Mouse (Mus musculus) liver, embryonic 15.5 days (tissue): ENCODE measurements around the gene Tedc2. TPM values are rescaled to one million over a fixed set of nuclear protein-coding genes. Genes with fewer than 3 reads are reported as not detected.

Experiments
- ATAC-seq: fragments of 200-750 bp; cut with Nextera tagmentation; 2 replicates; pipeline ENCODE4 v1.8.0; 2017; ENCODE audit warnings: moderate number of reproducible peaks, mild to moderate bottlenecking, moderate library complexity; ENCODE audit not compliant: insufficient read depth
- H3K27ac ChIP-seq: fragments of 300-500 bp; sonication (generic); replicated peaks from 2 replicates; pipeline ENCODE4 v1.5.1; 2015; ENCODE audit warnings: mild to moderate bottlenecking, inconsistent platforms
- H3K27me3 ChIP-seq: fragments of 300-500 bp; sonication (generic); 2 replicates; pipeline ENCODE4 v1.6.1; 2015; ENCODE audit warnings: mild to moderate bottlenecking, inconsistent platforms
- H3K36me3 ChIP-seq: fragments of 300-500 bp; sonication (generic); replicated peaks from 2 replicates; pipeline ENCODE4 v1.6.1; 2015; ENCODE audit warnings: moderate library complexity, mild to moderate bottlenecking, inconsistent platforms
- H3K4me1 ChIP-seq: fragments of 300-500 bp; sonication (generic); replicated peaks from 2 replicates; pipeline ENCODE4 v1.6.1; 2015; ENCODE audit warnings: inconsistent platforms
- H3K4me2 ChIP-seq: fragments of 300-500 bp; sonication (generic); 2 replicates; pipeline ENCODE4 v1.6.1; 2015; ENCODE audit warnings: moderate library complexity, mild to moderate bottlenecking, inconsistent platforms
- H3K4me3 ChIP-seq: fragments of 300-500 bp; sonication (generic); replicated peaks from 2 replicates; pipeline ENCODE4 v1.5.1; 2015; ENCODE audit warnings: mild to moderate bottlenecking, inconsistent platforms
- H3K9ac ChIP-seq: fragments of 300-500 bp; sonication (generic); 2 replicates; pipeline ENCODE4 v1.6.1; 2015; ENCODE audit warnings: moderate library complexity, mild to moderate bottlenecking, inconsistent platforms
- H3K9me3 ChIP-seq: fragments of 300-500 bp; sonication (generic); replicated peaks from 2 replicates; pipeline ENCODE4 v1.6.1; 2016; ENCODE audit warnings: inconsistent platforms
- WGBS: fragments of 180-500 bp; shearing (Covaris S2); methylation state at CpG from one replicate; pipeline ENCODE4 v1.1.7; 2015; ENCODE audit warnings: mixed read lengths; ENCODE audit not compliant: insufficient replicate concordance; 5-methylcytosine and 5-hydroxymethylcytosine counted together
- polyA plus RNA-seq: library from polyadenylated mRNA; unstranded; fragments of >200 nt; fragmentation: Nextera tagmentation; extraction: Ambion mirVana; gene quantifications from 2 replicates; pipeline ENCODE4 v1.2.1, GENCODE M21; 2015

Gene Tedc2
- polyA plus RNA-seq, 1 experiment from 2014 or later = 8.2 TPM

DNA sequence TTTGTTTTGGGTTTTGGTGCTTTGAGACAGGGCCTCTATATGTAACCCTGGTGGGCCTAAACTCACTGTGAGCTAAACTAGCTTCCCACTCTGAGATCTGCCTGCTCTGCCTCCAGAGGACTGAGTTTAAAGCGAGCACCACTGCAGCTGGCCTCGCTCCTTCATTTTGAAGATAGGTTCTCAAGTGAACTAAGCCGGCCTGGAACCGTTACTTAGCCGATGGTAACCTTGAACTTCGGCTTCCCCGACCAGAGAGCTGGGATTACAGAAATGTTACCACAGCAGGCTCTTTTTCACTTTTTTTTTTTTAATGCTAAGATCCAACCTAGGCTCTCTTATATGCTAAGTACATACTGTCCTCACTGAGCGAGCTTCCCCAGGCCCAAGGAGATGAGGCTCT, 27.4 kb downstream of the Tedc2 start:
- WGBS = 83% methylated on average over 8 of the region's 8 CpGs
- H3K4me3 ChIP-seq = no peak overlapping the region
- peaks cover 33% of the 10 kb centered on the region for H3K36me3 ChIP-seq
- H3K9ac ChIP-seq = peak overlapping the region; percentile 22; the same call in 1 of the 2 replicates
- H3K27ac ChIP-seq = peak overlapping the region; percentile 71
- H3K9me3 ChIP-seq = no peaks in the 10 kb centered on the region
- H3K4me1 ChIP-seq = peaks cover 79% of the 10 kb centered on the region
- no peaks in the 10 kb centered on the region for H3K27me3 ChIP-seq
- ATAC-seq = no peak
- H3K4me2 ChIP-seq = peak overlapping the region; percentile 42

GRCm38 (mm10) chr17:24192848-24193247, 27.8 kb downstream of the Tedc2 start:
- WGBS = 60% methylated on average over 8 of the region's 8 CpGs
- no peak for ATAC-seq
- Histone ChIP-seq H3K27me3 (no peaks in the 10 kb centered on the region), H3K9me3 (no peaks in the 10 kb centered on the region), H3K27ac (peak overlapping the region; percentile 71), H3K4me3 (no peak overlapping the region), H3K36me3 (peaks cover 37% of the 10 kb centered on the region), H3K9ac (no peak overlapping the region), H3K4me1 (peaks cover 75% of the 10 kb centered on the region), H3K4me2 (no peak overlapping the region)

- Histone ChIP-seq H3K9ac (no peak overlapping the region), H3K4me2 (no peak overlapping the region), H3K4me1 (peaks cover 61% of the 10 kb centered on the region), H3K36me3 (peaks cover 44% of the 10 kb centered on the region), H3K27me3 (no peaks in the 10 kb centered on the region), H3K27ac (no peak overlapping the region), H3K9me3 (no peaks in the 10 kb centered on the region), H3K4me3 (no peak overlapping the region)
- 63% methylated on average over 4 of the region's 4 CpGs for WGBS
- ATAC-seq = no peak
Observed at GRCm38 (mm10) chr17:24191481-24191880, 29.2 kb downstream of the Tedc2 start.

GRCm38 (mm10) chr17:24190934-24191333, 29.7 kb downstream of the Tedc2 start:
- Histone ChIP-seq H3K4me3 (no peak overlapping the region), H3K36me3 (peaks cover 46% of the 10 kb centered on the region), H3K4me1 (peaks cover 55% of the 10 kb centered on the region), H3K9me3 (no peaks in the 10 kb centered on the region), H3K4me2 (no peak overlapping the region), H3K27ac (no peak overlapping the region; the same call in 1 of the 2 replicates), H3K27me3 (no peaks in the 10 kb centered on the region), H3K9ac (no peak overlapping the region)
- 66% methylated on average over 2 of the region's 2 CpGs for WGBS
- no peak for ATAC-seq

GRCm38 (mm10) chr17:24174259-24174658, 46.4 kb downstream of the Tedc2 start:
- H3K4me1 ChIP-seq = peaks cover 35% of the 10 kb centered on the region
- WGBS = 77% methylated on average over 3 of the region's 3 CpGs
- no peak overlapping the region for H3K9ac ChIP-seq
- no peaks in the 10 kb centered on the region for H3K27me3 ChIP-seq
- peaks cover 6% of the 10 kb centered on the region for H3K36me3 ChIP-seq
- H3K27ac ChIP-seq = peak overlapping the region; percentile 22; the same call in 1 of the 2 replicates
- H3K4me2 ChIP-seq = no peak overlapping the region
- no peak for ATAC-seq
- no peak overlapping the region for H3K4me3 ChIP-seq
- H3K9me3 ChIP-seq = no peaks in the 10 kb centered on the region

DNA sequence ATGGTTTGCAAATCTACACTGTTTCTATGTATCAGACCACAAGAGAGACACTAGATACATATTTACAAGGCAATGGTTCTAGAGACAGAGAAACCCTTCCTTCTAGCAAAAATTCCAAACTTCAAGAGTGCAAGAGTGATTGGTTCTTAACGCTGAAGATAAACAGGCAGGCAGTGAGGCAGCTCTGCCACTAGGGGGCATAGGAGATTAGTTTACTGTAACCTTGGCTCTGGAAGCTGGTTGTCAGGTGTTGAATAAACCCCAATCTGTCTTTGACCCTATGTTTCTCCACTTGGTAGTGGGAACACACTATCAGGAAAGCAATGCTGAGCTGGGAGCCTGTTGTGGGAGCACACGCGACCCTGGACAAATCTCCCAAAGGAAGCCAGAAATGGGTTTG, 47.2 kb downstream of the Tedc2 start:
- Histone ChIP-seq H3K4me3 (no peak overlapping the region), H3K27me3 (no peaks in the 10 kb centered on the region), H3K9me3 (no peaks in the 10 kb centered on the region), H3K4me1 (peaks cover 38% of the 10 kb centered on the region), H3K27ac (peak overlapping the region; percentile 22; the same call in 1 of the 2 replicates), H3K36me3 (0 out of 2 replicates have a peak, but pooled peaks cover 1% of the 10 kb centered on the region), H3K9ac (no peak overlapping the region), H3K4me2 (no peak overlapping the region)
- ATAC-seq = no peak
- WGBS = 2% methylated on average over 3 of the region's 3 CpGs

DNA sequence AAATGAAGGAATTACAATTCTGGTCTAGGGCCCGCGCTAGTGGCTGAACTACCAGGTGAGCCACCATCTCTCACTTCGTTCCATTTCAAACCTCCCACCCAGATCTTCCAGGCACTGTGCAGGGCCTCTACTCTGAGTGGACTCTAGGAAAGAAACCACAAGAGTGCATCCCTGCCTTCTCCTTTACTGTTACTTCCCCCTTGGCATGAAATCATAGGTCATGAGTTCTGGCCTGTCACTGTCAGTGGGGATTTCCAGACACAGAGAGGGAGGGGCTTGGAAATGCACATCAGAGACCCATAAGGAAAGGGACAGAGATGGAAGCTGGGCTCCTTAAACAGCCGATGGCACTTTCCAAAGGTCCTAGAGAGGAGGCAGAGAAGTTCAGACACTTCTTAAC, 48.9 kb downstream of the Tedc2 start:
- Histone ChIP-seq H3K27me3 (no peaks in the 10 kb centered on the region), H3K9ac (no peak overlapping the region), H3K27ac (0 out of 2 replicates have a peak overlapping the region, but pooled peaks have one; percentile 98), H3K9me3 (no peaks in the 10 kb centered on the region), H3K4me2 (no peak overlapping the region), H3K36me3 (peaks cover 13% of the 10 kb centered on the region), H3K4me3 (no peak overlapping the region), H3K4me1 (peaks cover 54% of the 10 kb centered on the region)
- 70% methylated on average over 4 of the region's 4 CpGs for WGBS
- ATAC-seq = no peak

DNA sequence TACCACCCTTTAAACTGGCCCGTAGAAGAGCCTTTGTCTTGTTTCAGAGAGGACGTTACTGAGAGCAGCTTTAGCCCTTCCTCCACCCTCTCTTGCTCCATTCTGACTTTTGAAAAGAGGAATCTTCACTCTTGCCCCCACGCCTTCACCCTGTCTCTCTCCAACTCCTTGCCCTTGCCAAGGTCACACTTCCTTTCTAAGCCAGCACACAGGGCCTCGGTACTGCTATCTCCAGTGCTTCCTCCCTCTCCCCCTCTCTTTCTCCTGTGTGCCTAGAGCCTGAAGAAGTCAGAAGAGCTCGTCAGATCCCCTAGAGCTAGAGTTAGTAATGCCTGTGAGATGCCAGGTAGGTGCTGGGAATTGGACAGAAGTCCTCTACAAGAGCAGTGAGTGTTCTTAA, 49.9 kb downstream of the Tedc2 start:
- peaks cover 19% of the 10 kb centered on the region for H3K36me3 ChIP-seq
- no peak for ATAC-seq
- WGBS = 51% methylated on average over 5 of the region's 5 CpGs
- H3K27me3 ChIP-seq = no peaks in the 10 kb centered on the region
- no peak overlapping the region for H3K9ac ChIP-seq
- no peaks in the 10 kb centered on the region for H3K9me3 ChIP-seq
- peak overlapping the region; percentile 90 for H3K4me2 ChIP-seq
- peak overlapping the region; percentile 98 for H3K27ac ChIP-seq
- H3K4me3 ChIP-seq = peak overlapping the region; percentile 93
- H3K4me1 ChIP-seq = peaks cover 59% of the 10 kb centered on the region

DNA sequence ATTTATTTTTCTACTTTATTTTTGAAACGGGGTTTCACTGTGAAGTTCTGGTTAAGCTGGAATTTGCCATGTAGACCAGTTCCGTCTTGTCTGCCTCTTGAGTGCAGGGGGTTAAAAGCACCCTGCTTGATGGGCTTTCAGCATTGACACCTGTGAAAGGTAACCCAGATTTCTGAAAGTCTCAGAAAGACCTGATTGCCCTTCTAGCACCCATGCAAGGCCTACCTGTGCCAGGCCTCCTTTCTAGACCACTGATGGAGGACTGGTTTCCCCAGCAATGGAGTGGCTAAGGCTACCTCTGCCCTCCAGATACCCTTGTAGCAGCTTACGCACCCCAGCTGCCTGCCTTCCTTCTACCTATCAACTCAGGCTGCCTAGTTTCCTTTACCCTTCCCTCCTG, 50.5 kb downstream of the Tedc2 start:
- ATAC-seq = no peak
- H3K27ac ChIP-seq = peak overlapping the region; percentile 98

GRCm38 (mm10) chr17:24169317-24170065, 51.2 kb downstream of the Tedc2 start, which contains the start of gene Atp6v0c:
Atp6v0c (minus strand) TSS chr17:24169702.
- peak within 1 kb of the TSS; percentile 90 for H3K4me2 ChIP-seq
- peak within 1 kb of the TSS; percentile 98 for H3K27ac ChIP-seq
- H3K4me1 ChIP-seq = peaks cover 69% of the 10 kb centered on the region
- ATAC-seq = peak; percentile 81
- H3K9ac ChIP-seq = peak within 1 kb of the TSS; percentile 91
- peak within 1 kb of the TSS; percentile 93 for H3K4me3 ChIP-seq
- WGBS = under 1% methylated on average over 58 of the region's 58 CpGs
- H3K36me3 ChIP-seq = peaks cover 31% of the 10 kb centered on the region
- H3K27me3 ChIP-seq = no peaks in the 10 kb centered on the region
- no peaks in the 10 kb centered on the region for H3K9me3 ChIP-seq

More for the DNA sequence above, 50.5 kb downstream of the Tedc2 start:
- Histone ChIP-seq H3K9me3 (no peaks in the 10 kb centered on the region), H3K27me3 (no peaks in the 10 kb centered on the region), H3K4me3 (peak overlapping the region; percentile 93), H3K4me2 (peak overlapping the region; percentile 90), H3K36me3 (peaks cover 25% of the 10 kb centered on the region), H3K9ac (peak overlapping the region; percentile 91), H3K4me1 (peaks cover 64% of the 10 kb centered on the region)
- 60% methylated on average over 3 of the region's 3 CpGs for WGBS

GRCm38 (mm10) chr17:24168590-24169277, 51.9 kb downstream of the Tedc2 start:
- no peaks in the 10 kb centered on the region for H3K27me3 ChIP-seq
- H3K36me3 ChIP-seq = peaks cover 32% of the 10 kb centered on the region
- no peaks in the 10 kb centered on the region for H3K9me3 ChIP-seq
- ATAC-seq = peak; percentile 43
- H3K4me2 ChIP-seq = peak overlapping the region; percentile 90
- H3K4me1 ChIP-seq = peaks cover 65% of the 10 kb centered on the region
- under 1% methylated on average over 41 of the region's 41 CpGs for WGBS
- peak overlapping the region; percentile 93 for H3K4me3 ChIP-seq
- peak overlapping the region; percentile 98 for H3K27ac ChIP-seq
- peak overlapping the region; percentile 91 for H3K9ac ChIP-seq
